Mouse (Mus musculus): ENCODE measurements around the gene Hist1h3g. TPM values are rescaled to one million over a fixed set of nuclear protein-coding genes. Genes with fewer than 3 reads are reported as not detected.

Gene Hist1h3g
- polyA plus RNA-seq, 1 experiment: 16.1 TPM

DNA sequence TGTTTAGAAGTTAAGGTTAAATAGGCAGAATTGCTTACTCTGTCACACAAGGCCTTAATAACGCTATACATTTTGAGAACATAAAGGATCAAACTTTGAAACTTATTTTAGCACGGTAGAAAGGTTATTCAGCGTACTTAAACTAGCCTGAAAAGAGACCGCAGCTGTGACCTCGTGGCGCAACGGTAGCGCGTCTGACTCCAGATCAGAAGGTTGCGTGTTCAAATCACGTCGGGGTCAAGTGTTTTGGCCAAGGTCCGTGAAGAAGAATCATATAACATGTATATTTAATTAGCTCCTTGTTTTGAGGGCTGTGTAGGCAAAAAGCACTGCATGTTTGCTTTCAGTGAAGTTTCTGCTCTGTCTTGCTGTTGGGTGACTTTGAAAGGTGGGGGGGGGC lies 28.9 kb upstream of the Hist1h3g start:
- Histone ChIP-seq H3K27ac (ENCODE audit: control insufficient read depth, insufficient read depth, low read depth, low read length, poor library complexity) (no peak overlapping the region), H3K4me3 (replicated peaks; ENCODE audit: control insufficient read depth, low read depth, low read length) (no peak overlapping the region), H3K4me1 (ENCODE audit: control insufficient read depth, insufficient read depth, low read length) (no peaks in the 10 kb centered on the region; the same call in 1 of the 2 replicates)
- 57% methylated on average over 13 of the region's 13 CpGs for WGBS
- TF ChIP-seq POLR2A (IDR thresholded peaks at IDR 0.05; ENCODE audit: borderline replicate concordance, control insufficient read depth, low read depth, low read length) (no peak), CTCF (IDR thresholded peaks at IDR 0.05; ENCODE audit: control insufficient read depth, insufficient read depth, low read length) (no peak)

DNA sequence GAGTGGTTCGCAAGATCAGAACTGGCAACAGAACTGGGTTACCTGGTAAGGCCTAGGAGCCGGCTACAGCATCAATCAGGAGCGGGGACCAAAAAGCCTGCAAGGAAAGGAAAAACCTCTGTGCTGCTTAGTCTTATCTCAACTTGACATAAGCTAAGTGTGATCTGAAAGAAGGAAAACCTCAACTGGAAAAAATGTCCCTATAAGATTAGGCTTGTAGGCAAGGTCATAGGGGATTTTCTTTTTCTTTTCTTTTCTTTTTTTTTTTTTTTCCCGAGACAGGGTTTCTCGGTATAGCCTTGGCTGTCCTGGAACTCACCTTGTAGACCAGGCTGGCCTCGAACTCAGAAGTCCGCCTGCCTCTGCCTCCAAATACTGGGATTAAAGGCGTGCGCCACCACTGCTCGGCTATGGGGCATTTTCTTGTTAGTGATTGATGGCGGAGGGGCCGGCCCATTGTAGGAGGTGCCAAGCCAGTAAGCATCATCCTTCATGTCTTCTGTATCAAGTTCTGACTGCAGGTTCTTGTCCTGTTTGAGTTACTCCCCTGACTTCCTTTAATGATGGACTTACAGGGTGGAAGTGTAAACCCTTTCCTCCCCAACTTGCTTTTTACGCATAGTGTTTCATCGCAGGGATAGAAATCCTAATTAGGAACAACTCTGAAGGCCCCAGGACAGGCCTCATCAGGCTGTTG lies 28.3 kb upstream of the Hist1h3g start:
- H3K4me3 ChIP-seq (replicated peaks; ENCODE audit: control insufficient read depth, low read depth, low read length): no peak overlapping the region
- H3K27ac ChIP-seq (ENCODE audit: control insufficient read depth, insufficient read depth, low read depth, low read length, poor library complexity): no peak overlapping the region

DNA sequence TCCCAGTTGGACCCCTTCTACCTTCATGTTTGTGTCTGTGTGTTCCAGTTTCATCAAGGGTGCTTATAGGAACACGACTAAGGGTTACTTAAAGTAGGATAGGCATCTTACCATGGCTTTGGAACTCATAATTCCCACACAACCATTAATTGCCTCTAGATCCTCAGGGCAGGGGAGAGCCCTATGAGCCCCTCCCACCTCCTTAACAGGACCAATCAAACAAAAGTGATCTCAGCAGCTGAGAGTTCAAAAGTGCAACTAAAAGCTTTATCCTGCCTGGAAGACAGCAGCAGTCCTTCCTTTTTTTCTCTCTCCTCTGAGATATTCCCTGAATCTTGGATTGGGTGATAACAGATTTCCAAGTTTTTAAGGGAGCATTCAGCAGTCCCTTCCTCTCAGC lies 25.1 kb upstream of the Hist1h3g start:
- WGBS: 57% methylated on average over 1 of the region's 1 CpGs
- no peak overlapping the region for H3K27ac ChIP-seq (ENCODE audit: control insufficient read depth, insufficient read depth, low read depth, low read length, poor library complexity)
- TF ChIP-seq CTCF (IDR thresholded peaks at IDR 0.05; ENCODE audit: control insufficient read depth, insufficient read depth, low read length): no peak
- no peak for TF ChIP-seq POLR2A (IDR thresholded peaks at IDR 0.05; ENCODE audit: borderline replicate concordance, control insufficient read depth, low read depth, low read length)
- H3K4me1 ChIP-seq (ENCODE audit: control insufficient read depth, insufficient read depth, low read length): no peaks in the 10 kb centered on the region
- H3K4me3 ChIP-seq (replicated peaks; ENCODE audit: control insufficient read depth, low read depth, low read length): no peak overlapping the region

More for the DNA sequence above, 28.3 kb upstream of the Hist1h3g start:
- no peaks in the 10 kb centered on the region; the same call in 1 of the 2 replicates for H3K4me1 ChIP-seq (ENCODE audit: control insufficient read depth, insufficient read depth, low read length)
- 65% methylated on average over 14 of the region's 14 CpGs for WGBS
- TF ChIP-seq CTCF (IDR thresholded peaks at IDR 0.05; ENCODE audit: control insufficient read depth, insufficient read depth, low read length): no peak
- TF ChIP-seq POLR2A (IDR thresholded peaks at IDR 0.05; ENCODE audit: borderline replicate concordance, control insufficient read depth, low read depth, low read length): no peak

DNA sequence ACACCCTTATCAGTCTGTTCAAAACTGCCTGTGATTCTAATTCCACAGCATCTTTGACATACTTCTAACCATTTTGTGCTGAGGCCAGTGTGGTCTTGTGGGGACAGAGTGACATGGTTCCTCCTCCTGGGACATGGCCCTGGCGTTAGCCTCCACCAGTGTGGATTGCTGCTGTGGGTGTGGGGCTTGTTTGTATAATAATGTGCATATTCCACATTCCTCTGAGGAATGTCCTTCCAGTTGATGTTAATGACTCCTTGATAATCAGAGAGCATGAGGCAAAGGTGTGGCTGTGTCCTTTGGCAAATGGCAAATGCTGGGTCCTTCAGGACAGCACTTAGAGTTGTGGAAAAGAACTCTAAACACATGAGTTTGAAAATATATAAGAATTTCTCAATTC lies 21.7 kb upstream of the Hist1h3g start:
- TF ChIP-seq CTCF (IDR thresholded peaks at IDR 0.05; ENCODE audit: control insufficient read depth, insufficient read depth, low read length) (no peak), POLR2A (IDR thresholded peaks at IDR 0.05; ENCODE audit: borderline replicate concordance, control insufficient read depth, low read depth, low read length) (no peak)
- Histone ChIP-seq H3K4me1 (ENCODE audit: control insufficient read depth, insufficient read depth, low read length) (no peaks in the 10 kb centered on the region; the same call in 1 of the 2 replicates), H3K4me3 (replicated peaks; ENCODE audit: control insufficient read depth, low read depth, low read length) (no peak overlapping the region), H3K27ac (ENCODE audit: control insufficient read depth, insufficient read depth, low read depth, low read length, poor library complexity) (no peak overlapping the region)
- 88% methylated on average over 1 of the region's 1 CpGs for WGBS

DNA sequence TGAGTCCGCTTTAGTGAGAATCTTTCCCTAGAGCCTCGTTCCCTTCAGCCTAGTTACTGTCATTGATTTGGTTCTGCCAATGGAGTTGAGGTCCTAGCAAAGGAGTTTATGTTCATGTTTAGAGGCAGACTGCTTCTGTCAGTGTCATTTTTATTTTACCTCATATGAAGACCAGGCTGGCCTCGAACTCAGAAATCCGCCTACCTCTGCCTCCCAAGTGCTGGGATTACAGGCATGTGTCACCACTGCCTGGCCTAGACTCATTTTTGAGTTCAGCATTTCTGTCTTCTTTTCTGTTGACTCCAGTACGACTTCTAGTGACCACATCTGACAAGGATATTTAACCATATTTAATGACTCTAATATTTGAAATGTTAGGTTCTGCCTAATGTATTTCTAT lies 19.9 kb upstream of the Hist1h3g start:
- TF ChIP-seq CTCF (IDR thresholded peaks at IDR 0.05; ENCODE audit: control insufficient read depth, insufficient read depth, low read length) (no peak), POLR2A (IDR thresholded peaks at IDR 0.05; ENCODE audit: borderline replicate concordance, control insufficient read depth, low read depth, low read length) (no peak)
- Histone ChIP-seq H3K4me3 (replicated peaks; ENCODE audit: control insufficient read depth, low read depth, low read length) (no peak overlapping the region), H3K27ac (ENCODE audit: control insufficient read depth, insufficient read depth, low read depth, low read length, poor library complexity) (no peak overlapping the region), H3K4me1 (ENCODE audit: control insufficient read depth, insufficient read depth, low read length) (no peaks in the 10 kb centered on the region; the same call in 1 of the 2 replicates)
- 76% methylated on average over 5 of the region's 5 CpGs for WGBS

DNA sequence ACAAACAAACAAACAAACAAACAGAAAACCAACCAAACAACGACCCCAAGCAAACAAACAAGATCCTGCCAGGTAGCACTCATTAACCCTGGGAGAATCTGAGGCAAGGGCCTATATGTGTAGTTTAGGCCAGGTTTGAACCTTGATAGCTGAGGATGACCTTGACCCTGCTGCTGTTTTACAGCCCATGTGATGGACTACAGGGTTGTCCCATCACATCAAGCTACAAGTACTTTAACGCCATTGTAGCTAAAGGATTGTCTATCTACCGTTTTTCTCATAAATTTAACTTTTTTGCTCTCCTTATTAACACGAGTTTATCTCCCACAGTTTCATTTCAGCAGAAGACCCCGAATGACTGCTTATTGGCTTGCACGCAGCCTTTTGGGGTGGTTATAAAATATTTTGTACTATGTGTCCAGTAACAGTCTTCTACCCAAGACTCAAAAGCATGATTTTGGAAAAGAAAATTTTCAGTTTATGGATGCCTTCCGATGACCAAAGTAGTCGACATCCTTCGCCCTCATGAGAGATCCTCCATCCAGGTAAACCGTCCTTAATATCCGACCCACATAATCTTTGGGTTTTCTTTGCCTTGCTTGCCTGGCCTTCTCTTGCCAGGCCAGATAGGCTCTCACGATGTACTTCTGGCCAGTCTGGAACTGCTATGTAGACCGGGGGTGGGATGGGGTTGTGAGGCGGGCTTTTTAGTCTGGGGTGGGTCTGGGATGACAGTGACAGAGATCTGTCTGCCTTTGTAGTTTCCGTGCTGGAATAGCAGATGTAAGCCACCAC lies 19.2 kb upstream of the Hist1h3g start:
- Histone ChIP-seq H3K4me3 (replicated peaks; ENCODE audit: control insufficient read depth, low read depth, low read length) (no peak overlapping the region), H3K27ac (ENCODE audit: control insufficient read depth, insufficient read depth, low read depth, low read length, poor library complexity) (no peak overlapping the region), H3K4me1 (ENCODE audit: control insufficient read depth, insufficient read depth, low read length) (no peaks in the 10 kb centered on the region; the same call in 1 of the 2 replicates)
- TF ChIP-seq CTCF (IDR thresholded peaks at IDR 0.05; ENCODE audit: control insufficient read depth, insufficient read depth, low read length): no peak
- no peak for TF ChIP-seq POLR2A (IDR thresholded peaks at IDR 0.05; ENCODE audit: borderline replicate concordance, control insufficient read depth, low read depth, low read length)
- 72% methylated on average over 15 of the region's 15 CpGs for WGBS

DNA sequence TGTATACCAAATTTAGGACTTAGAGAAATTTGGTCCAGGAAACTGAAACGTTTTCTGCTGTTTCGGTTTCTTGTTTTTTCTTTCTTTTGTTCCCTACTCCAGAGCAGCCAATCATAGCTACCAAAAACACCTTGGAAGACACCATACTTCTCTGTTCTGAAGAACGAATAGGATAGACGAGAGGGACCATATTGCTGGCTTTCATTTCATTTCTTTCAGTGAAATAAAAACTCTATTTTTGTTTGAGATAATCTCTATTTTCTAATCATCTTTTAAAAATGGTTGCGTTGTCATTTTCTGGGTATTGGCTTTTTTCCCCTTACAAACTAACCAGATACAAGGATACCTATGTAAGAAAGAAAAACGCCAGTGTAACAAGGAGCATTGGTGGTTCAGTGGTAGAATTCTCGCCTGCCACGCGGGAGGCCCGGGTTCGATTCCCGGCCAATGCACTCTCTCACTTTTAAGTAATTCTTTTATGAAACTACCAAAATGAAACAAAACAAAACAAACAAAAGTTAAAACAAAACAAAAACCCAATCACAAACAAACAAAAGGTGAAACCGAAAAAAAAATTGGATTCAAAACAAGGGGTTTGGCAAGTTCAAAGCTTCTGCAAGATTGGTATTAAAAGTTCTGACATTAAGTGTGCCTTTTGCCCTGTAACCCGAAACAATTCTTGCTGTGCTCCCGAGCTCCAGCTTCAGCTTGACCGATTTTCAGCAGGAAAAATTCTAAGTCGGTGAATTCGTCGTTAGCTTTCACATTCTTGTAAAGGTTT lies 18.2 kb upstream of the Hist1h3g start:
- TF ChIP-seq CTCF (IDR thresholded peaks at IDR 0.05; ENCODE audit: control insufficient read depth, insufficient read depth, low read length) (no peak), POLR2A (IDR thresholded peaks at IDR 0.05; ENCODE audit: borderline replicate concordance, control insufficient read depth, low read depth, low read length) (no peak)
- WGBS: under 1% methylated on average over 19 of the region's 19 CpGs
- no peak overlapping the region for H3K27ac ChIP-seq (ENCODE audit: control insufficient read depth, insufficient read depth, low read depth, low read length, poor library complexity)
- H3K4me3 ChIP-seq (replicated peaks; ENCODE audit: control insufficient read depth, low read depth, low read length): peak overlapping the region; percentile 65
- no peaks in the 10 kb centered on the region; the same call in 1 of the 2 replicates for H3K4me1 ChIP-seq (ENCODE audit: control insufficient read depth, insufficient read depth, low read length)

Data from bone marrow, adult 2 months (tissue).